In genomic region chr15:96052586-96052985, GRCm38 (mm10) we compare ENCODE assay signal across 25 mouse cellular contexts.
"Had no signal": no experiment of that assay in that cellular context is flagged by ENCODE, and none has a peak within 500 bp of the region (broad histone marks: within the 10 kb centered on the region; RNA-seq: fewer than 3 reads in every experiment).

No protein-coding gene starts in this region.

- H3K9ac ChIP-seq: forebrain, postnatal 0 days; heart, embryonic 13.5 days; heart, embryonic 15.5 days; hindbrain, embryonic 13.5 days; hindbrain, embryonic 15.5 days; intestine, embryonic 15.5 days; kidney, embryonic 15.5 days; limb, embryonic 13.5 days; limb, embryonic 15.5 days had no signal

- ATAC-seq: forebrain, postnatal 0 days; hindbrain, postnatal 0 days; intestine, embryonic 15.5 days had no signal

- H3K4me3 ChIP-seq: heart, adult 2 months; heart, embryonic 13.5 days; heart, embryonic 15.5 days; hindbrain, embryonic 13.5 days; hindbrain, embryonic 15.5 days; intestine, embryonic 15.5 days; kidney, embryonic 15.5 days; limb, embryonic 13.5 days; limb, embryonic 15.5 days had no signal

- H3K36me3 ChIP-seq: heart, embryonic 13.5 days; heart, embryonic 15.5 days; hindbrain, embryonic 13.5 days; hindbrain, embryonic 15.5 days; intestine, embryonic 15.5 days; kidney, embryonic 15.5 days; limb, embryonic 13.5 days; limb, embryonic 15.5 days had no signal

- H3K4me2 ChIP-seq: heart, embryonic 11.5 days; heart, embryonic 13.5 days; heart, embryonic 15.5 days; hindbrain, embryonic 13.5 days; hindbrain, embryonic 15.5 days; intestine, embryonic 15.5 days; kidney, embryonic 15.5 days; limb, embryonic 13.5 days; limb, embryonic 15.5 days had no signal

- H3K27ac ChIP-seq: heart, adult 2 months; heart, embryonic 13.5 days; heart, embryonic 15.5 days; hindbrain, embryonic 13.5 days; hindbrain, embryonic 15.5 days; hindbrain, postnatal 0 days; intestine, embryonic 15.5 days; kidney, embryonic 15.5 days; kidney, postnatal 0 days; limb, embryonic 13.5 days; limb, embryonic 15.5 days had no signal

- H3K27me3 ChIP-seq: heart, embryonic 13.5 days; heart, embryonic 15.5 days; hindbrain, embryonic 13.5 days; hindbrain, embryonic 15.5 days; intestine, embryonic 15.5 days; kidney, embryonic 15.5 days; limb, embryonic 13.5 days; limb, embryonic 15.5 days had no signal

- H3K9me3 ChIP-seq: heart, embryonic 15.5 days; hindbrain, embryonic 13.5 days; hindbrain, embryonic 15.5 days; intestine, embryonic 15.5 days; kidney, embryonic 15.5 days; limb, embryonic 13.5 days; limb, embryonic 15.5 days had no signal

- DNase-seq: forebrain, postnatal 0 days; gastrocnemius, postnatal 14 days; gastrocnemius, postnatal 36 days; heart, adult 2 months; heart, postnatal 14 days; heart, postnatal 36 days; kidney, adult 11 months; kidney, adult 2 months; kidney, adult 9 months; kidney, postnatal 14 days; kidney, postnatal 36 days; layer of hippocampus, adult 9-11 months; layer of hippocampus, postnatal 36 days; left cerebral cortex, postnatal 4 days had no signal

- H3K4me1 ChIP-seq: heart, embryonic 13.5 days; heart, embryonic 15.5 days; intestine, embryonic 15.5 days; limb, embryonic 13.5 days; limb, embryonic 15.5 days had no signal
